Mouse (Mus musculus): Measurements from ENCODE around the gene Stmn3.

The Stmn3 gene

DNA sequence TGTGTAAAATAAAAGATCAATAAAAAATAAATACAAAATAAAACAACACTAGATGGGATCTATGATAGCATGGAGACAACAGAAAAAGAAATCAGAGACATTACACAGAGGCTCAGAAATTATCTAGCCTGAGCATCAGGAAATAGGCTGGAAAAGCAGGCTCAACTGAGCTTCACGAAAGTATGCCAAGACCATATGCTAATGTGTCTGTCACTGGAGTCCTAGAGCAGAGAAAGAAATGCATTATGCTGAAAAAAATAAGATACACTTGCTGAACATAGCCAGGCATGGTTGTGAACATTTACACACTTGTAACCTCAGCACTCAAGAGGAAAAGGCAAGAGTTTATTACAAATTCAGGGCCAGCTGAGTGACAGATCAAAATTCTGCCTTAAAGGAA lies 34.3 kb downstream of the Stmn3 start:
- no peak for DNase-seq

DNA sequence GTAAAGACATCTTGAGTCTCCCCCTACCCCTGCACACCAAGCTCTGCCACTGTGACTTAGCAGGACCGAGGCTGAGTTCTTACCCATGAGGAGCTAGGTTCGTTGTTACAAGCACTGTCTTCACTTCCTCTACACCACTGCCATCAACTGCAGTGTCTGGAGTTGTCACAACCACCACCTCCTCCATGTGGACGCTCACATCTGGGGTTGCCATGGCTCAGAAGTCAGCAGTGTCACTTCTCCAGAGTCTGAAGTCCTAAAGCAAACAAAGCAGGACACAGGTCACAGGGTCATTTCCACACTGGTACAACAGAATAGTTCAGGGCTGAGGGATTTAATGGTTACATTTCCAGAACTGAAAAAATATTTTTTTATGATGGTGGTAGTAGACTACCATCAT lies 36.4 kb downstream of the Stmn3 start:
- DNase-seq = no peak

DNA sequence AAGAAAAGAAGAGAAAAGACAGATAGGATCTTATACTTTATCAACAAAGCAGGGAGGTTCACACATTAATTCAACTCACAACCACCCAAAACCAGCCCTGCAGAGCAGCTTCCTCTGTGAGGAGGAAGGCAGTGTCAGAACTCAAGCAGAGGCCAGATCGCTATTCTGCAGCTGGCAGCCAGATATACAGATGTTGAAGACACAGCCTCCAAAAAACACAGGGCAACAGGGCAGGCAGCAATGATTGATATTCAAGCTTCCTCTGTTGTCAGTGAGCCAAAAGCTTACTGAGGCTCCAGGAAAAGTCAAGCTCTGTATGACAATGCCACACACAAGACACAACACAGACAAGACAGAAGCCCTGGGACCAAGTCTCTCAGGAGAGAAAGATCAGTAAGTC lies 37.5 kb downstream of the Stmn3 start:
- DNase-seq = no peak

DNA sequence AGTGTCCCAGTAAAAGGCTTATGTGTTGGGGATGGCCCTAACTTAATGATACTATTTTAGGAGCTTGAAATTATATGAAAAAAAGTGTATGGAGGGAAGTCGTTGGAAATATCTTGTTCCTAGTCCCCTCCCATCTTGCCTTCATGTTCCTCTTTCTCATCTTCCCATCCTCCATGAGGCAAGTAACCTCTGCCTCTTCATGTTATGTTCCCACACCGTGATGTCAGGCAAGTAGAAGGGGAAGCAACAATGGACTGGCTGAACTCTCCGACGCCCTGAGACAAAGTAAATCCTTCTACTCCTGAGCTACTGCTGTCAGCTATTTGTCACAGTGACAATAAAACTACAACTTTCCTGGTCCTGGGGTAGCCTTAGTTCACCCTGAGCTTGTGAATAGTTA lies 39.7 kb downstream of the Stmn3 start:
- no peak for DNase-seq

DNA sequence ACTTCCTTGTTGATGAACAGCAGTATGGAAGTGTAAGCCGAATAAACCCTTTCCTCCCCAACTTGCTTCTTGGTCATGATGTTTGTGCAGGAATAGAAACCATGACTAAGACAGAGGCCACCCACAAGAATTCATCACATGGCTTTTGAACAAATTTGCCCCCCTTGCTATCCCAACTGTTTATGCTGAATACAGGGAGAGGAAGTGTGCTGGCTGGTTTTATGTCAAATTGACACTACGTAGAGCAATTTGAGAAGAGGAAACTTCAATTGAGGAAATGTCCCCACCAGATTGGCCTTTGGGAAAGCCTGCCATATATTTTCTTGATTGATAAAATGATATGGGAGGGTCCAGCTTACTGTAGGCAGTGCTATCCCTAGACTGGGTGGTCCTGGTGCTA lies 40.5 kb downstream of the Stmn3 start:
- no peak for DNase-seq

DNA sequence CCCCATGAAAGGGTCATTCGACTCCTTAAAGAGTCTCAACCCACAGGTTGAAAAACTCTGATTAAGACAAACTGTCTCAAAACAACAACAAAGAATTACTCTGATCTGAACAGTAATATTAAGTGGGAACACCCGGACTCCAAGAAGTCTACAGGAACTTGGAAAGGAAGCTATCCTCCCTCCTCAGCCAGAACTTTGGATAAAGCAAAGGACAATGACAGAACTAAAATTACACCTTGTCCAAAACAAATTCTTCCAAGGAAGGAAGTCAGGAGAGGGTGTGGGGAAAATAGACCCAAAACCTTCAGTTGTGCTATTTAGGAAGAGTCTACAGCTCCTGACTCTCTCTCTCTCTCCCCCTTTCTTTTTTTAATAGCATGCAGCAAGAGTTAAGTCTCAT lies 42.2 kb downstream of the Stmn3 start:
- DNase-seq = no peak

DNA sequence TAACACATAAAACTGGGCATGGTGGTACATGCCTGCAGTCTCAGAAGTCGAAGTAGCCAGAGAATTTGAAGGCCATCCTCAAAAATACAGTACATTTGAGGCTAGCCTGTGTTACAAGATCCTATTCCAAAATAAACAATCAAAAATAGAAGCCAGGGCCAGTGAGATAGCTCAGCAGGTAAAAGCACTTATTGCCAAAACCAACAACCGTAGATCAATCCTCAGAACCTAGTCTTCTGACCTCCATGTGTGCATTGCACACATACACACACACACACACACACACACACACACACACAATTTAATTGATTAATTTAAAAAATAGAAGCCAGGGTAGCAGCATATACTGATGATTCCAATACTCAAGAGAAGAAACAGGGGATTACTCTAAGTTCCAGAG lies 47.5 kb downstream of the Stmn3 start:
- no peak for DNase-seq
